Mouse (Mus musculus): ENCODE results near the gene Lin7a. TPM values are rescaled to one million over a fixed set of nuclear protein-coding genes. Genes with fewer than 3 reads are reported as not detected.

The Lin7a gene
- total and polyA plus RNA-seq, 2 experiments from 2014 or later, result 16.0 to 26.3 TPM

DNA sequence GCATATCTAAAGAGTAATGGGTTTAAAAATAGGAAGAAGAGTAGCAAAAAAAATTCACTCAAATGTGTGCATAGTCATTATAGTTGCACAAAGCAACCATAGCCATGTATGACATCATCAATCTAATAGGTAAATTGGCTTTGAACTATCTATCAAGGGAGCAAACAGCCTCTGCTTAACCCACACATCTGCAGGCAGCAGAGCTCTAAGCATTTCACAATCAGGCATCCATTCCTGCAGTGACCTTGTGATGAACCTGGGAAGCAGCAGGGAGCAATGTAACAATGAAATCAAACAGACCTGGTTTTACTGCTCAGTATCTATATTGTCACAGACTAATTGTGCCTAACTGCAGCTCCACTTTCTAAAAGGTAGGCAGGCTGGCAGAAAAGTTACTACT is 112.3 kb downstream of the Lin7a start:
- Histone ChIP-seq H3K27ac (ENCODE audit: low read depth, low read length) (no peak overlapping the region), H3K9me3 (ENCODE audit: low read length) (no peaks in the 10 kb centered on the region), H3K9ac (no peak overlapping the region), H3K4me2 (ENCODE audit: low read depth) (no peak overlapping the region), H3K4me1 (ENCODE audit: insufficient read depth) (no peaks in the 10 kb centered on the region), H3K4me3 (ENCODE audit: low read depth, low read length) (no peak overlapping the region), H3K36me3 (ENCODE audit: insufficient read depth) (no peaks in the 10 kb centered on the region), H3K27me3 (ENCODE audit: insufficient read depth, low read length) (no peaks in the 10 kb centered on the region)
- peak; percentile 36; the same call in 1 of the 2 replicates for ATAC-seq
- TF ChIP-seq CTCF (IDR thresholded peaks at IDR 0.05; ENCODE audit: low read depth), result no peak
- DNase-seq, result no peak

DNA sequence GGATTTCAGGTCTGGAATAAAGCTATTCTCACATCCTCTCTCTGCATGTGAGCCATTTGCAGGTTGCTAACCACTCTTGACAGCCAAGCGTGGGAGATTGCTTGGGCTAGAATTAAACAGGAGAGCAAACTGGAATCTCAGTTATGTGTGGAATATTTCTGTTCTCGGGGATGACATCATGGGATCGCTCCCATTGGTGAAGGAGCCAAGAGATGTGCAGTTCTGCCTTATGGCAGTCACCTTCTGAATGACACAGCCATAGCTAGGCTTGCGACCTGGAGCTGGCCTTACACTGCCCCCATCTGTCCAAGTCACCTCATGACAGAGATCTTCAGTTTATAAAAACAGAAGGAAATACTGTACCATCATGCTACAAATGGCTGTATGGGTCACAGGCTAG is 118.0 kb downstream of the Lin7a start:
- H3K27ac ChIP-seq (ENCODE audit: low read depth, low read length), result no peak overlapping the region
- ATAC-seq (peak; percentile 82), DNase-seq (peak; percentile 30)
- no peaks in the 10 kb centered on the region for H3K27me3 ChIP-seq (ENCODE audit: insufficient read depth, low read length)
- H3K36me3 ChIP-seq (ENCODE audit: insufficient read depth), result no peaks in the 10 kb centered on the region
- H3K4me2 ChIP-seq (ENCODE audit: low read depth), result no peak overlapping the region
- WGBS, result 53% methylated on average over 4 of the region's 4 CpGs
- no peaks in the 10 kb centered on the region for H3K4me1 ChIP-seq (ENCODE audit: insufficient read depth)
- no peak overlapping the region for H3K9ac ChIP-seq
- H3K9me3 ChIP-seq (ENCODE audit: low read length), result no peaks in the 10 kb centered on the region
- peak; percentile 57 for TF ChIP-seq CTCF (IDR thresholded peaks at IDR 0.05; ENCODE audit: low read depth)
- H3K4me3 ChIP-seq (ENCODE audit: low read depth, low read length), result no peak overlapping the region

- no peak overlapping the region for H3K4me3 ChIP-seq (ENCODE audit: low read depth, low read length)
- H3K9ac ChIP-seq, result no peak overlapping the region
- no peaks in the 10 kb centered on the region for H3K36me3 ChIP-seq (ENCODE audit: insufficient read depth)
- H3K4me2 ChIP-seq (ENCODE audit: low read depth), result no peak overlapping the region
- H3K9me3 ChIP-seq (ENCODE audit: low read length), result no peaks in the 10 kb centered on the region
- peak; percentile 94 for ATAC-seq
- no peak overlapping the region for H3K27ac ChIP-seq (ENCODE audit: low read depth, low read length)
- no peaks in the 10 kb centered on the region for H3K4me1 ChIP-seq (ENCODE audit: insufficient read depth)
- H3K27me3 ChIP-seq (ENCODE audit: insufficient read depth, low read length), result no peaks in the 10 kb centered on the region
- TF ChIP-seq CTCF (IDR thresholded peaks at IDR 0.05; ENCODE audit: low read depth), result no peak
- DNase-seq, result peak; percentile 11
- WGBS, result 55% methylated on average over 4 of the region's 4 CpGs
Measured at GRCm38 (mm10) chr10:107405347-107405746, 133.9 kb downstream of the Lin7a start.

GRCm38 (mm10) chr10:107418306-107418705 is 146.8 kb downstream of the Lin7a start:
- ATAC-seq (no peak), DNase-seq (no peak)
- Histone ChIP-seq H3K27ac (ENCODE audit: low read depth, low read length) (no peak overlapping the region), H3K4me2 (ENCODE audit: low read depth) (no peak overlapping the region), H3K4me3 (ENCODE audit: low read depth, low read length) (no peak overlapping the region), H3K4me1 (ENCODE audit: insufficient read depth) (no peaks in the 10 kb centered on the region), H3K27me3 (ENCODE audit: insufficient read depth, low read length) (no peaks in the 10 kb centered on the region), H3K36me3 (ENCODE audit: insufficient read depth) (no peaks in the 10 kb centered on the region), H3K9me3 (ENCODE audit: low read length) (no peaks in the 10 kb centered on the region), H3K9ac (no peak overlapping the region)
- TF ChIP-seq CTCF (IDR thresholded peaks at IDR 0.05; ENCODE audit: low read depth), result no peak
- 93% methylated on average over 14 of the region's 14 CpGs for WGBS

DNA sequence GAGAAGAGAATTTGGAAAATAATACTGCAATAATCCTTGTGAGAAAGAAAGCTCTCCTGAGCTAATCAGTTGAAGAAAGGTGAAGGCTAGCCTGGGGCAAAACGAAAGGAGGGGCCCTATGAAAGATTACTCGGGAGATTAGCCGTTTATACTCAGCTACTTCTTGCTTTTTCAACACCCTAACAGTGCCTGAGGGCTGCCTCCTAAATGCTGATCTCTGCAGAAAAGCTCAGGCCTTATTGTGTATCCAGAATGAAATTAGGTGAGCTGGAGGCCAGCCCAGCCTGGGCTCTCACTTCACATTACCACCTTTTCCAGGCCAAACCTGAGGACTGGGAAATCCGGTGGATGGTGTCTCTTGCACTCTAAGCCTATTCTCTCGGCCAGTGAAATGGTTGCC is 165.5 kb downstream of the Lin7a start:
- no peak for ATAC-seq

GRCm38 (mm10) chr10:107442781-107443180 is 171.3 kb downstream of the Lin7a start:
- H3K4me3 ChIP-seq (ENCODE audit: low read depth, low read length), result no peak overlapping the region
- 10% methylated on average over 4 of the region's 4 CpGs for WGBS
- no peaks in the 10 kb centered on the region for H3K9me3 ChIP-seq (ENCODE audit: low read length)
- H3K36me3 ChIP-seq (ENCODE audit: insufficient read depth), result no peaks in the 10 kb centered on the region
- no peak overlapping the region for H3K4me2 ChIP-seq (ENCODE audit: low read depth)
- no peaks in the 10 kb centered on the region for H3K27me3 ChIP-seq (ENCODE audit: insufficient read depth, low read length)
- no peaks in the 10 kb centered on the region for H3K4me1 ChIP-seq (ENCODE audit: insufficient read depth)
- DNase-seq, result peak; percentile 52
- TF ChIP-seq CTCF (IDR thresholded peaks at IDR 0.05; ENCODE audit: low read depth), result peak; percentile 69
- H3K27ac ChIP-seq (ENCODE audit: low read depth, low read length), result no peak overlapping the region
- no peak overlapping the region for H3K9ac ChIP-seq
- ATAC-seq, result no peak

More for the DNA sequence above, 165.5 kb downstream of the Lin7a start:
- no peak overlapping the region for H3K9ac ChIP-seq
- no peak overlapping the region for H3K27ac ChIP-seq (ENCODE audit: low read depth, low read length)
- no peaks in the 10 kb centered on the region for H3K4me1 ChIP-seq (ENCODE audit: insufficient read depth)
- no peak for TF ChIP-seq CTCF (IDR thresholded peaks at IDR 0.05; ENCODE audit: low read depth)
- 31% methylated on average over 5 of the region's 5 CpGs for WGBS
- H3K9me3 ChIP-seq (ENCODE audit: low read length), result no peaks in the 10 kb centered on the region
- H3K27me3 ChIP-seq (ENCODE audit: insufficient read depth, low read length), result no peaks in the 10 kb centered on the region
- no peak overlapping the region for H3K4me3 ChIP-seq (ENCODE audit: low read depth, low read length)
- H3K36me3 ChIP-seq (ENCODE audit: insufficient read depth), result no peaks in the 10 kb centered on the region
- H3K4me2 ChIP-seq (ENCODE audit: low read depth), result no peak overlapping the region
- DNase-seq, result no peak

DNA sequence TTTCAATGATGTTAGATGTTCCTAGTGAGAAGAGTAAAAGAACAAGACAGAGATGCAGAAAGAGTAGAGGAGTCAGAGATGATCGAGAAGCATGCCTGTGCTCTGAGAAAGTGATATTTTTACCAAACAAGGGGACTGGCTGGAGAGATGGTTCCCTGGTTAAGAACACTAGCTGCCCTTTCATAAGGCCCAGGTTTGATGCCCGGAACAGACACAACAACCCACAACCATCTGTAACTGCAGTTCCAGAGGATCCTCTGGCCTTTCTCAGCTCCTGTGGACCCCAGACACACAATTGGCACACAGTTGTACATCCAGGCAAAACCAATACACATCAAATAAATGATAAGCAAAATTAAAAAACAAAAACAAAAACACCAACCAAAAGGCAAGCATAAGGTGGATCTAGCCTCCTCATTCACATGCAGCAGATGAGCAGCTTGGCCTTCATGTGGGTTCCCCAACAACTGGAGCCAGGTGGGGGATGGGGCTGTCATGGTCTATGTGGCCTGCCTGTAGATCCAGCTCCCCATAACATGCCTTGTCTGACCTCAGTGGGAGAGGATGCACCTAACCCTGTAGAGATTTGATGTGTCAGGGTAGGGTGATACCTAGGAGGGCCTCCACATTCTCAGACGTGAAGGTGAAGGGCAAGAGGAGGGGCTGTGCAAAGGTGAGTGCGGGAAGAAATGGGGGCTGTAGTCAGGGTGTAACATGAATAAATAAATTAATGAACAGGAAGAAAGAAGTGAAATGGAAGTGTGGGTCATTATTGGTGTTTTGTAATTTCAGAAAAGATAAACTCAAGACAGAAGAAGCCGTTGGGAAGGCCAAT is 178.2 kb downstream of the Lin7a start:
- DNase-seq, result no peak
- Histone ChIP-seq H3K27ac (ENCODE audit: low read depth, low read length) (no peak overlapping the region), H3K9me3 (ENCODE audit: low read length) (no peaks in the 10 kb centered on the region), H3K4me2 (ENCODE audit: low read depth) (no peak overlapping the region), H3K9ac (no peak overlapping the region), H3K36me3 (ENCODE audit: insufficient read depth) (no peaks in the 10 kb centered on the region), H3K4me3 (ENCODE audit: low read depth, low read length) (no peak overlapping the region), H3K27me3 (ENCODE audit: insufficient read depth, low read length) (no peaks in the 10 kb centered on the region), H3K4me1 (ENCODE audit: insufficient read depth) (no peaks in the 10 kb centered on the region)
- no peak for TF ChIP-seq CTCF (IDR thresholded peaks at IDR 0.05; ENCODE audit: low read depth)
- no peak for ATAC-seq
- 92% methylated on average over 5 of the region's 5 CpGs for WGBS
